Mouse (Mus musculus) intestine, embryonic 14.5 days (tissue): ENCODE measurements around the gene Tcf23. TPM values are rescaled to one million over a fixed set of nuclear protein-coding genes. Genes with fewer than 3 reads are reported as not detected.

Experiments
- ATAC-seq: fragments of 200-750 bp; cut with Nextera tagmentation; replicated peaks from 2 replicates; pipeline ENCODE4 v1.8.0; 2017; ENCODE audit warnings: low read depth, moderate number of reproducible peaks, moderate TSS enrichment, moderate library complexity; ENCODE audit not compliant: low FRiP score, low TSS enrichment
- DNase-seq: peaks from one replicate; pipeline ENCODE4 v3.0.0-alpha.2; 2018; ENCODE audit warnings: low spot score
- H3K27ac ChIP-seq: fragments of 300-500 bp; sonication (generic); 2 replicates; pipeline ENCODE4 v1.5.1; 2014; ENCODE audit warnings: low read depth, mild to moderate bottlenecking, control low read depth
- H3K27me3 ChIP-seq: fragments of 300-500 bp; sonication (generic); replicated peaks from 2 replicates; pipeline ENCODE4 v1.6.1; 2014; ENCODE audit warnings: low read length, control low read depth; ENCODE audit not compliant: control insufficient read depth, insufficient read depth
- H3K36me3 ChIP-seq: fragments of 300-500 bp; sonication (generic); 2 replicates; pipeline ENCODE4 v1.6.1; 2014; ENCODE audit warnings: low read length, control low read depth; ENCODE audit not compliant: control insufficient read depth, insufficient read depth
- H3K4me1 ChIP-seq: fragments of 300-500 bp; sonication (generic); replicated peaks from 2 replicates; pipeline ENCODE4 v1.6.1; 2014; ENCODE audit warnings: low read length, control low read depth, mixed read lengths; ENCODE audit not compliant: control insufficient read depth, insufficient read depth
- H3K4me2 ChIP-seq: fragments of 300-500 bp; sonication (generic); 2 replicates; pipeline ENCODE4 v1.6.1; 2014; ENCODE audit warnings: low read length
- H3K4me3 ChIP-seq: fragments of 300-500 bp; sonication (generic); 2 replicates; pipeline ENCODE4 v1.5.1; 2014; ENCODE audit warnings: low read depth, low read length, control low read depth, mixed read lengths
- H3K9ac ChIP-seq: fragments of 300-500 bp; sonication (generic); 2 replicates; pipeline ENCODE4 v1.6.1; 2014; ENCODE audit warnings: mild to moderate bottlenecking, low read length
- H3K9me3 ChIP-seq: fragments of 300-500 bp; sonication (generic); 2 replicates; pipeline ENCODE4 v1.6.1; 2016; ENCODE audit warnings: low read length, control low read depth; ENCODE audit not compliant: control insufficient read depth
- WGBS: fragments of 180-500 bp; shearing (Covaris S2); extraction: QIAGEN DNeasy Blood & Tissue Kit; methylation state at CpG from one replicate; pipeline ENCODE4 v1.1.7; 2014; 5-methylcytosine and 5-hydroxymethylcytosine counted together
- polyA plus RNA-seq: library from polyadenylated mRNA; unstranded; fragments of >200 nt; fragmentation: Nextera tagmentation; extraction: Ambion mirVana; gene quantifications from 2 replicates; pipeline ENCODE4 v1.2.1, GENCODE M21; 2014

The Tcf23 gene
- polyA plus RNA-seq, 1 experiment from 2014 or later: 0.68 TPM

DNA sequence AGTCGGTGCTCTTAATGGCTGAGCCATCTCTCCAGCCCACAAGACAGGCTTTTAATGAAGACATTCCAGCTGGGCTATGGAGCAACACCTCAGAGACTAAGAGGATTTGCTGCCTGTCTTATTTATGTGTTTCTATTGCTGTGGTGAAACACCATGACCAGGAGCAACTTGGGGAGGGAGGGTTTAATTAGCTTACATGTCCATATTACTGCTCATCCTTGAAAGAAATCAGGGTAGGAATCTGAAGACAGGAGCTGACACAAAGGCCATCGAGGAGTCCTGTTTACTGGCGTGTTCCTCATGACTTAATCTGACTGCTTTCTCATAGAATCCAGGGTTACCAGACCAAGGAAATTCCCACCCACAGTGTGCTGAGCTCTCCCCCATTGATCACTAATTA is 4.5 kb upstream of the Tcf23 start:
- ATAC-seq (no peak), DNase-seq (no peak)
- no peaks in the 10 kb centered on the region for H3K9me3 ChIP-seq
- peaks cover 4% of the 10 kb centered on the region; the same call in 1 of the 2 replicates for H3K4me1 ChIP-seq
- H3K9ac ChIP-seq: no peak overlapping the region
- no peak overlapping the region for H3K4me3 ChIP-seq
- H3K27ac ChIP-seq: no peak overlapping the region
- no peaks in the 10 kb centered on the region for H3K36me3 ChIP-seq
- WGBS: 86% methylated on average over 3 of the region's 3 CpGs
- H3K4me2 ChIP-seq: no peak overlapping the region
- no peaks in the 10 kb centered on the region for H3K27me3 ChIP-seq

DNA sequence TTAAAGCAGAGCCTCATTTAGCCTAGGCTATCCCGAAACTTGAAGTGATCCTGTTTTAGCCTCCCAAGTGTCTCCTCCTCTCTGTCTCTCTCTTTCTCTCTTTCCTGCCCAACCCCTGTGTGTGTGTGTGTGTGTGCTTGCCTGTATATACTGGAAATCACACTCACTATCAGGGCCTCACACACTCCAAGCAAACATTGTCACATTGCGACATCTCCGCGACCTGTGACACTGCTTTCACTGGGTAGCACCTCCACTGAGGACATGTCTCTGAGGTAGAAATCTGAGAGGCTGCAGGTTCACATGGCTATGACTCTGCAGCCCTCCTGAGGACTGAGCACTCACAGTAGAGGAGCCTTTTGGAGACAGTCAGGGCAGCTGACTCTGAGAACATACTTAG is 2.3 kb upstream of the Tcf23 start:
- Histone ChIP-seq H3K9ac (no peak overlapping the region), H3K4me1 (no peaks in the 10 kb centered on the region), H3K4me3 (no peak overlapping the region), H3K36me3 (no peaks in the 10 kb centered on the region), H3K4me2 (no peak overlapping the region), H3K9me3 (no peaks in the 10 kb centered on the region), H3K27me3 (no peaks in the 10 kb centered on the region), H3K27ac (no peak overlapping the region)
- no peak for DNase-seq
- ATAC-seq: no peak
- WGBS: 88% methylated on average over 4 of the region's 4 CpGs

- DNase-seq: no peak
- Histone ChIP-seq H3K9me3 (no peaks in the 10 kb centered on the region), H3K27me3 (no peaks in the 10 kb centered on the region), H3K36me3 (no peaks in the 10 kb centered on the region), H3K4me2 (no peak overlapping the region), H3K9ac (no peak overlapping the region), H3K4me1 (no peaks in the 10 kb centered on the region), H3K4me3 (no peak overlapping the region), H3K27ac (no peak overlapping the region)
- no peak for ATAC-seq
- 76% methylated on average over 2 of the region's 2 CpGs for WGBS
Measured at GRCm38 (mm10) chr5:30969440-30969839, 978 bp downstream of the Tcf23 start.

DNA sequence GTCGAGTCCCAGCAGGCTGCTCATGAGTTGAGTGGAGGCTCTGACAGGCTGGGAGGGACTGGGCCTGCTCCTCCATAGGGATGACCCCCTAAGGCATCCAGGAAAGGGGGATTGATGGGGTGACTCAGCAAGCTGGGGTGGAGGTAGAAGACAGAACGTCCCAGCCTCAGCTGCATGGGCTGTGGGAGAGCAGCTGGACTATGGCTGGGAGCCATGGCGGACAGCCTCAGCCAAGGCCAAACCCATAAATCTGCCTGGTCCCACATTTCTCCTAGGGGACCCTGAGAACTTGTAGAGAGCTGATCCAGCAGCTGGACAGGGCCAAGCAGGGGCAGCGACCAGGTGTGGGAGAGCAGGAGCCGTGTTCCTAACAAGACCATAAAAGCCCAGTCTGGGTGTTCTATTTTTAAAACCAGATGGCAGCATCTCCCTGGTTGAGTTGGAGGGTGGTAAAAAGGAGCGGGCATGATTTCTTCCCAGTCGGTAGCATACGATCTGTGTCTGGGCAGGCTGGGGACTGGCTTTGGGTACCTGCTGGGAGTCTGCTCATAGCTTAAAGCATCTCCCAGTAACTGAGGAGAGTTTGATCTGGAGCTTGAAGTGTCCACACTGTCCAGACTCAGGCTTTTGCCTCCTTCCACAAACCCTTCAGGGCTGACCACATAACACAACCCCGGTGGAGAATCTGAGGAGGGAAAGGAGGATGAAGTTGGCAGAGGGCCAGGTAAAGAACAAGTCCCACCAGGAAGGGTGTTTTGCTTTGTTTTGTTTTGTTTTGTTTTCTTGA is 6.6 kb downstream of the Tcf23 start:
- no peak overlapping the region for H3K4me2 ChIP-seq
- H3K27ac ChIP-seq: no peak overlapping the region
- H3K4me3 ChIP-seq: no peak overlapping the region
- H3K9me3 ChIP-seq: no peaks in the 10 kb centered on the region
- no peak overlapping the region for H3K9ac ChIP-seq
- peaks cover 5% of the 10 kb centered on the region; the same call in 1 of the 2 replicates for H3K4me1 ChIP-seq
- no peaks in the 10 kb centered on the region for H3K27me3 ChIP-seq
- DNase-seq (no peak), ATAC-seq (no peak)
- H3K36me3 ChIP-seq: no peaks in the 10 kb centered on the region
- WGBS: 63% methylated on average over 9 of the region's 9 CpGs

- Histone ChIP-seq H3K9ac (no peak overlapping the region), H3K4me3 (no peak overlapping the region), H3K27ac (no peak overlapping the region), H3K36me3 (no peaks in the 10 kb centered on the region), H3K9me3 (no peaks in the 10 kb centered on the region), H3K27me3 (no peaks in the 10 kb centered on the region), H3K4me2 (no peak overlapping the region), H3K4me1 (no peaks in the 10 kb centered on the region)
- WGBS: 23% methylated on average over 2 of the region's 2 CpGs
- DNase-seq: no peak
- ATAC-seq: no peak
Measured at GRCm38 (mm10) chr5:30982357-30982756, 13.9 kb downstream of the Tcf23 start.

GRCm38 (mm10) chr5:30992980-30993676 is 24.7 kb downstream of the Tcf23 start:
- Histone ChIP-seq H3K27me3 (no peaks in the 10 kb centered on the region), H3K9ac (no peak overlapping the region), H3K4me1 (no peaks in the 10 kb centered on the region), H3K36me3 (no peaks in the 10 kb centered on the region), H3K27ac (no peak overlapping the region), H3K4me2 (no peak overlapping the region), H3K4me3 (no peak overlapping the region), H3K9me3 (no peaks in the 10 kb centered on the region)
- ATAC-seq (no peak), DNase-seq (no peak)
- WGBS: 81% methylated on average over 5 of the region's 5 CpGs

GRCm38 (mm10) chr5:30994074-30994473 is 25.6 kb downstream of the Tcf23 start:
- Histone ChIP-seq H3K4me2 (no peak overlapping the region), H3K9me3 (no peaks in the 10 kb centered on the region), H3K27me3 (no peaks in the 10 kb centered on the region), H3K9ac (no peak overlapping the region), H3K4me3 (no peak overlapping the region), H3K36me3 (no peaks in the 10 kb centered on the region), H3K4me1 (no peaks in the 10 kb centered on the region), H3K27ac (no peak overlapping the region)
- ATAC-seq (no peak), DNase-seq (no peak)
- WGBS: 72% methylated on average over 3 of the region's 3 CpGs

- ATAC-seq (no peak), DNase-seq (no peak)
- Histone ChIP-seq H3K27me3 (no peaks in the 10 kb centered on the region), H3K36me3 (no peaks in the 10 kb centered on the region), H3K4me3 (no peak overlapping the region), H3K9ac (no peak overlapping the region), H3K9me3 (no peaks in the 10 kb centered on the region), H3K4me1 (no peaks in the 10 kb centered on the region), H3K27ac (no peak overlapping the region), H3K4me2 (no peak overlapping the region)
- WGBS: 64% methylated on average over 11 of the region's 11 CpGs
Measured at GRCm38 (mm10) chr5:30994910-30995635, 26.6 kb downstream of the Tcf23 start.
